Mouse (Mus musculus) urinary bladder, postnatal 36 days (tissue): ENCODE results near the gene Sema3g.
A peak's percentile ranks its signal among the peaks of the same experiment; 100 is the strongest.

Experiments
- DNase-seq, 2 experiments: peaks; one replicate each; pipeline ENCODE4 v3.0.0; 2022; ENCODE audit warnings: low spot score in 2 of 2, mixed read lengths in 1 of 2

Gene Sema3g

GRCm38 (mm10) chr14:31232404-31233069, 14.9 kb downstream of the Sema3g start:
- DNase-seq, result no peak

- no peak for DNase-seq
Measured at GRCm38 (mm10) chr14:31233070-31233995, 15.7 kb downstream of the Sema3g start.

- DNase-seq, result peak; percentile 75 to 79
Measured at GRCm38 (mm10) chr14:31233996-31234591, 16.4 kb downstream of the Sema3g start.

- DNase-seq, result peak; percentile 19 to 64
Measured at GRCm38 (mm10) chr14:31237101-31237882, 19.6 kb downstream of the Sema3g start.

GRCm38 (mm10) chr14:31240528-31240927, 22.9 kb downstream of the Sema3g start:
- no peak for DNase-seq

- no peak for DNase-seq
Measured at GRCm38 (mm10) chr14:31244777-31245176, 27.1 kb downstream of the Sema3g start.

GRCm38 (mm10) chr14:31245946-31246345, 28.3 kb downstream of the Sema3g start:
- DNase-seq, result no peak

- DNase-seq, result no peak
Measured at GRCm38 (mm10) chr14:31248396-31248795, 30.7 kb downstream of the Sema3g start.

GRCm38 (mm10) chr14:31250222-31251083, 32.8 kb downstream of the Sema3g start:
- DNase-seq, result no peak

GRCm38 (mm10) chr14:31251084-31251604, 33.5 kb downstream of the Sema3g start, which contains the start of the genes Phf7 and Bap1:
Gene Phf7 (minus strand): TSS chr14:31251317.
Gene Bap1 (plus strand): TSS chr14:31251450.
- DNase-seq, result peak; percentile 93 to 94

GRCm38 (mm10) chr14:31251626-31252025, 34.0 kb downstream of the Sema3g start:
- no peak for DNase-seq

GRCm38 (mm10) chr14:31252091-31252490, 34.4 kb downstream of the Sema3g start:
- no peak for DNase-seq

- DNase-seq, result no peak
Measured at GRCm38 (mm10) chr14:31258476-31259050, 40.9 kb downstream of the Sema3g start.

GRCm38 (mm10) chr14:31260374-31260773, 42.7 kb downstream of the Sema3g start:
- DNase-seq, result no peak

GRCm38 (mm10) chr14:31260932-31261331, 43.3 kb downstream of the Sema3g start:
- DNase-seq, result no peak

GRCm38 (mm10) chr14:31267649-31268048, 50.0 kb downstream of the Sema3g start:
- no peak for DNase-seq

GRCm38 (mm10) chr14:31268301-31269001, 50.8 kb downstream of the Sema3g start:
- DNase-seq, result no peak

- peak; percentile 13 to 32 for DNase-seq
Measured at GRCm38 (mm10) chr14:31269456-31270100, 51.9 kb downstream of the Sema3g start.

GRCm38 (mm10) chr14:31271121-31271520, 53.5 kb downstream of the Sema3g start:
- DNase-seq, result no peak
